Mouse (Mus musculus) lung, postnatal 0 days (tissue): Measurements from ENCODE around the gene Cd70. TPM values are rescaled to one million over a fixed set of nuclear protein-coding genes. Genes with fewer than 3 reads are reported as not detected.
A peak's percentile ranks its signal among the peaks of the same experiment; 100 is the strongest.

Source experiments
- ATAC-seq: fragments of 200-750 bp; cut with Nextera tagmentation; 2 replicates; pipeline ENCODE4 v1.8.0; 2017; ENCODE audit warnings: moderate library complexity
- DNase-seq: peaks from one replicate; pipeline ENCODE4 v3.0.0-alpha.2; 2016; ENCODE audit warnings: low spot score
- H3K27ac ChIP-seq: fragments of 300-500 bp; sonication (generic); 2 replicates; pipeline ENCODE4 v1.5.1; 2014; ENCODE audit warnings: antibody characterized with exemption, mild to moderate bottlenecking, low read length, mixed read lengths
- H3K27me3 ChIP-seq: fragments of 300-500 bp; sonication (generic); replicated peaks from 2 replicates; pipeline ENCODE4 v1.6.1; 2014; ENCODE audit warnings: low read length, mixed read lengths; ENCODE audit not compliant: insufficient read depth
- H3K36me3 ChIP-seq: fragments of 300-500 bp; sonication (generic); 2 replicates; pipeline ENCODE4 v1.6.1; 2014; ENCODE audit warnings: low read length, mixed read lengths; ENCODE audit not compliant: insufficient read depth
- H3K4me1 ChIP-seq: fragments of 300-500 bp; sonication (generic); 2 replicates; pipeline ENCODE4 v1.6.1; 2014; ENCODE audit warnings: antibody characterized with exemption, low read depth, low read length, mixed read lengths; ENCODE audit not compliant: insufficient read depth
- H3K4me2 ChIP-seq: fragments of 300-500 bp; sonication (generic); replicated peaks from 2 replicates; pipeline ENCODE4 v1.6.1; 2014; ENCODE audit warnings: low read depth, mild to moderate bottlenecking, low read length, moderate library complexity, mixed read lengths
- H3K4me3 ChIP-seq: fragments of 300-500 bp; sonication (generic); 2 replicates; pipeline ENCODE4 v1.5.1; 2014; ENCODE audit warnings: low read depth, low read length
- H3K9ac ChIP-seq: fragments of 300-500 bp; sonication (generic); replicated peaks from 2 replicates; pipeline ENCODE4 v1.6.1; 2014; ENCODE audit warnings: low read depth, mild to moderate bottlenecking
- H3K9me3 ChIP-seq: fragments of 300-500 bp; sonication (generic); 2 replicates; pipeline ENCODE4 v1.6.1; 2016; ENCODE audit warnings: low read length, mixed read lengths
- CTCF ChIP-seq: IDR thresholded peaks from 2 replicates; pipeline ENCODE4 v1.5.1; 2016; ENCODE audit warnings: antibody characterized with exemption, mild to moderate bottlenecking
- EP300 ChIP-seq: IDR thresholded peaks from 2 replicates; pipeline ENCODE4 v1.6.1; 2016; ENCODE audit warnings: antibody characterized with exemption, mild to moderate bottlenecking, control low read depth
- WGBS: fragments of 180-500 bp; shearing (Covaris S2); extraction: QIAGEN DNeasy Blood & Tissue Kit; methylation state at CpG from one replicate; pipeline ENCODE4 v1.1.7; 2014; 5-methylcytosine and 5-hydroxymethylcytosine counted together
- polyA plus RNA-seq: library from polyadenylated mRNA; unstranded; fragments of >200 nt; fragmentation: Nextera tagmentation; extraction: Ambion mirVana; gene quantifications from 2 replicates; pipeline ENCODE4 v1.2.1, GENCODE M21; 2015

Cd70 gene
- polyA plus RNA-seq, 1 experiment from 2014 or later, result not detected

- no peaks in the 10 kb centered on the region for H3K27me3 ChIP-seq
- H3K36me3 ChIP-seq, result no peaks in the 10 kb centered on the region
- no peaks in the 10 kb centered on the region for H3K4me1 ChIP-seq
- ATAC-seq (no peak), DNase-seq (no peak)
- H3K9ac ChIP-seq, result no peak overlapping the region
- WGBS, result 49% methylated on average over 4 of the region's 4 CpGs
- H3K9me3 ChIP-seq, result no peaks in the 10 kb centered on the region
- no peak overlapping the region; the same call in 1 of the 2 replicates for H3K4me3 ChIP-seq
- H3K4me2 ChIP-seq, result peak overlapping the region; percentile 87
- H3K27ac ChIP-seq, result no peak overlapping the region
- TF ChIP-seq EP300 (no peak), CTCF (no peak)
Observed at GRCm38 (mm10) chr17:57104496-57104895, 45.1 kb downstream of the Cd70 start.

DNA sequence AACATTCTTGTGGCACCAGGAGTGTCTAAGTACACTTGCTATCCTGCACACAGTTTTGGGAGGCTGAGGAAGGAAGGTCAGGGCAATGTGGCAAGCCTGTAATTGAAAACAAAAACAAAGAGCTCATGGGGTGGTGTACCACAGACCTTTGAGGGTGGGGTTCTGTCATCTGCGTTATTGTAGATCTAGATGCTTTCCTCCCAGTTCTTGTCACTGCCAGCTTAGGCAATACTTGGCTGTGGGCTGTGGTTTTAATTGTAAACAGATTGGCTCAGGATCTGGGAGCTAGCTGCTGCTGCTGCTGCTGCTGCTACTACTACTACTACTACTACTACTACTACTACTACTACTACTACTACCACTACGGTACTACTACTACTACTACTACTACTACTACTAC lies 47.3 kb downstream of the Cd70 start:
- ATAC-seq (no peak), DNase-seq (no peak)
- Histone ChIP-seq H3K4me1 (no peaks in the 10 kb centered on the region), H3K27ac (no peak overlapping the region), H3K27me3 (no peaks in the 10 kb centered on the region), H3K9me3 (no peaks in the 10 kb centered on the region), H3K9ac (no peak overlapping the region), H3K4me3 (no peak overlapping the region), H3K4me2 (no peak overlapping the region), H3K36me3 (no peaks in the 10 kb centered on the region)
- TF ChIP-seq CTCF, result no peak
- TF ChIP-seq EP300, result no peak
- 77% methylated on average over 2 of the region's 2 CpGs for WGBS

DNA sequence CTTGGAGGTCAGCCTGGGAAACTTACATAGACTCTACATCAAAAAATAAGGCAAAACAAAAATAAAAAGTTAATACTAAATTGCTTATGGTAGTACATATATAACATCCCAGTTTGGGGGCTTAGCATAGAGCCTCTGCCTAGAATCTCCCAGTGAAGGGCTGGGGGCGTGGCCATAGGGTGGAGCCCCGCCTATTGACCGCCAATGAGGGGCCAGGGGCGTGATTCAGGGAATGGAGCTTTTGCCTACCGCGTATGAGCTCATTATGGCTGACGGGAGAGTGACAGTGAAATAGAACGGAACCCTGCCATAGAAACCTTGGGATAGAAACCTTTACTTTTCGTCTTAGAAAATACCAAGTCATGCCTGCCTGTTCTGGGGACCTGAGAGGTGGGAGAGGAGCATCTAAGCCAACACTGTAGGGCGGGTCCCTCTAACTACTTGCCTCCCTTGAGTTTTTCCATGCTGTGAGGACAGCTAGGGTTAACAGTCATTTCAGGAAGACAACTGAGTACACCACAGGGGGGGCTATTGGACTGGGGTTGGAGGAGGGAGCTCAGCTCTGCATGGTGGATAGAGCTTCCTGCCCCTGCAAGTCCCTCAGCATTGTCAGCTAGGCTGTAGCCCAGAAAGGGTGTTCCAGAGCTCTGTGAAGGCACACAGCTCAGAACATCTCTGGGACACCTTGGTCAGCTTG lies 49.8 kb downstream of the Cd70 start:
- no peak for TF ChIP-seq CTCF
- no peak for TF ChIP-seq EP300

DNA sequence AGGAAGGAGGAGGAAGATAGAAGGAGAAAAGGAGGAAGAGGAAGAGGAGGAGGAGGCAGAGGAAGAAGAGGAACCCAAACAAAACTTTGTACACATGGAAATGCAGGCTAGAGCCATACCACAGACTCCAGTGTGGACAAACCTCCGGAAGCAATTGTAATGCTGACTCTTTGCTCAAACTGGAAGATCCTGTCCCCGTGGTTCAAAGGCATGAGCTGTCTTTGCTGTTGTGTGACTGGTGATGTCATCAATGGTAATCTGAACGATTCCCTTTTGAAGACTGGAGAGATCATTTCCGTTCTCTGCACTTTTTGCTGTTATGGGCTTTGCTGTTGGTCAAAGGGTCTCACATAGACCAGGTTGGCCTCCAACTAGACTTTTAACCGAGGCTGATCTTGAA lies 51.3 kb downstream of the Cd70 start:
- no peaks in the 10 kb centered on the region for H3K4me1 ChIP-seq
- 54% methylated on average over 5 of the region's 5 CpGs for WGBS
- DNase-seq, result no peak
- no peak for ATAC-seq
- TF ChIP-seq CTCF (no peak), EP300 (no peak)
- no peak overlapping the region for H3K9ac ChIP-seq
- no peak overlapping the region for H3K4me2 ChIP-seq
- no peak overlapping the region for H3K4me3 ChIP-seq
- no peaks in the 10 kb centered on the region for H3K36me3 ChIP-seq
- H3K9me3 ChIP-seq, result no peaks in the 10 kb centered on the region
- H3K27ac ChIP-seq, result no peak overlapping the region
- H3K27me3 ChIP-seq, result no peaks in the 10 kb centered on the region

More for the DNA sequence above, 49.8 kb downstream of the Cd70 start:
- Histone ChIP-seq H3K4me1 (no peaks in the 10 kb centered on the region), H3K4me3 (no peak overlapping the region), H3K4me2 (no peak overlapping the region), H3K9me3 (no peaks in the 10 kb centered on the region), H3K9ac (no peak overlapping the region), H3K36me3 (no peaks in the 10 kb centered on the region), H3K27ac (no peak overlapping the region), H3K27me3 (no peaks in the 10 kb centered on the region)
- 10% methylated on average over 10 of the region's 10 CpGs for WGBS
- DNase-seq (no peak), ATAC-seq (no peak)

DNA sequence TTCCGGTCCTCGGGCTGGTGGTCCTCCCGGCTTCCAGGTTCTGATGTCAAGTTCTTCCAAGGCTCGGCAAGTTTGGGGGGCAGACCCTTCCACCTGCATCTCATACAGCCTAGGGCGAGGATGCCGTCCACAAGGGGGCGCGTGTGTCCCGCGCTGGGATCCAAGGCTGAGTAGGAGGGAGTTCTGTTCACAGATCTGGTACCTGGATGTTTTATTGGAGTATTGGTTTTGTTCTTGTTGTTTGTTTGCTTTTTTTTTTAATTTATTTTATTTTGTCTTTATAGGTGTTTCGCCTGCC lies 53.0 kb downstream of the Cd70 start:
- ATAC-seq, result peak; percentile 87
- peak overlapping the region; percentile 40 for H3K4me2 ChIP-seq
- no peaks in the 10 kb centered on the region for H3K27me3 ChIP-seq
- TF ChIP-seq EP300, result no peak
- peak; percentile 95 for TF ChIP-seq CTCF
- H3K9me3 ChIP-seq, result no peaks in the 10 kb centered on the region
- no peak overlapping the region for H3K9ac ChIP-seq
- no peaks in the 10 kb centered on the region for H3K4me1 ChIP-seq
- DNase-seq, result peak; percentile 66
- WGBS, result 1% methylated on average over 11 of the region's 11 CpGs
- no peak overlapping the region for H3K4me3 ChIP-seq
- no peak overlapping the region for H3K27ac ChIP-seq
- no peaks in the 10 kb centered on the region for H3K36me3 ChIP-seq

Other genes with a start within 250 kb of the Cd70 start
- 17.7 TPM in 2 replicates for gene Mllt1, start 214.4 kb downstream of the Cd70 start, polyA plus RNA-seq
- gene Acer1, start 167.7 kb downstream of the Cd70 start, polyA plus RNA-seq, result not detected in 2 replicates
- gene Clpp, start 159.5 kb downstream of the Cd70 start, polyA plus RNA-seq, result 62.5 and 71.1 TPM in 2 replicates
- gene Alkbh7, start 152.4 kb downstream of the Cd70 start, polyA plus RNA-seq, result 31.3 and 35.3 TPM in 2 replicates
- 0.37 TPM in 1 of 2 replicates, not detected in the other for gene Pspn, start 149.8 kb downstream of the Cd70 start, polyA plus RNA-seq
- 33.3 and 37.0 TPM in 2 replicates for gene Gtf2f1, start 138.5 kb downstream of the Cd70 start, polyA plus RNA-seq
- gene Gm17949, start 138.3 kb downstream of the Cd70 start, polyA plus RNA-seq, result 0.50 and 0.68 TPM in 2 replicates
- gene Khsrp, start 118.3 kb downstream of the Cd70 start, polyA plus RNA-seq, result 20.4 and 21.0 TPM in 2 replicates
- gene Slc25a41, start 108.1 kb downstream of the Cd70 start, polyA plus RNA-seq, result not detected in 2 replicates
- gene Crb3, start 90.7 kb downstream of the Cd70 start, polyA plus RNA-seq, result 119 and 120 TPM in 2 replicates
- gene Slc25a23, start 89.9 kb downstream of the Cd70 start, polyA plus RNA-seq, result 5.8 and 5.9 TPM in 2 replicates
- gene Dennd1c, start 71.3 kb downstream of the Cd70 start, polyA plus RNA-seq, result 5.7 and 6.0 TPM in 2 replicates
- 7.1 and 7.5 TPM in 2 replicates for gene Tubb4a, start 62.0 kb downstream of the Cd70 start, polyA plus RNA-seq
- gene Tnfsf9, start 44.5 kb downstream of the Cd70 start, polyA plus RNA-seq, result 3.0 and 3.4 TPM in 2 replicates
- gene Tnfsf14, start 44.4 kb upstream of the Cd70 start, polyA plus RNA-seq, result 0.50 and 0.73 TPM in 2 replicates
- gene C3, start 78.4 kb upstream of the Cd70 start, polyA plus RNA-seq, result 50.2 and 55.0 TPM in 2 replicates
- 48.4 and 48.8 TPM in 2 replicates for gene Gpr108, start 98.7 kb upstream of the Cd70 start, polyA plus RNA-seq
- 46.4 and 58.9 TPM in 2 replicates for gene Trip10, start 99.7 kb upstream of the Cd70 start, polyA plus RNA-seq
- gene Vav1, start 129.3 kb upstream of the Cd70 start, polyA plus RNA-seq, result 4.8 and 5.4 TPM in 2 replicates
- gene Adgre1, start 208.9 kb upstream of the Cd70 start, polyA plus RNA-seq, result 6.0 and 7.0 TPM in 2 replicates